Mouse (Mus musculus): ENCODE measurements at regions not wholly inside any gene's neighbourhood (a gene's known extent, or its start where the extent isn't known, plus 50 kb on each side); places are given as distances from the start of the nearest gene placed in this dataset.
A peak's percentile ranks its signal among the peaks of the same experiment; 100 is the strongest.

- no peak for DNase-seq (ENCODE audit: low spot score in 2 of 2)
- no peak for TF ChIP-seq CTCF (conservative IDR thresholded peaks at IDR 0.05)
- Histone ChIP-seq H3K4me3 (no peak overlapping the region), H3K27ac (no peak overlapping the region)
Measured at GRCm38 (mm10) chr17:75775518-75775917, 223.8 kb upstream of the Fam98a start.

GRCm38 (mm10) chr17:75772861-75773260, 221.1 kb upstream of the Fam98a start:
- TF ChIP-seq CTCF (conservative IDR thresholded peaks at IDR 0.05), result no peak
- Histone ChIP-seq H3K4me3 (no peak overlapping the region), H3K27ac (no peak overlapping the region)
- DNase-seq (ENCODE audit: low spot score in 2 of 2), result no peak

DNA sequence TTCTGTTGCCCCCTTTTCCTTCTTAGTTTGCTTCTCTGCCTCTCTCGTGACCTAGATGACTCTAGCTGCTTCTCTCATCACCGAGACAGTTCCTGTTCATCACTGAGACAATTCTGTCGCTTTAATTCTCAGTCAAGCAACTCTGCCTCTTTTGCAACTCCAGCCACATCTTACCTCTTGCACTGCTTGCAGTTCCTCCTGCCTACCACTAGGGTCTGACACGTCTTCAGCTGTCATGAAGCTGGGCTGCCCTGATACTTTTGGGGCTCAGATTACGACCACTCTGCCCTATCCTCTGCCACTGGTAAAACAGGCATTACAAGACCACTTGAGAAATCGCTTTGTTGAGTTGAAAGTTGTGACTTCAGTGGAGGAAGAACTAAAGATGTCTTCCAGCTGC, 216.9 kb upstream of the Fam98a start:
- TF ChIP-seq CTCF (conservative IDR thresholded peaks at IDR 0.05), result peak; percentile 52
- Histone ChIP-seq H3K27ac (no peak overlapping the region), H3K4me3 (no peak overlapping the region)
- no peak for DNase-seq (ENCODE audit: low spot score in 2 of 2)

- TF ChIP-seq CTCF (conservative IDR thresholded peaks at IDR 0.05), result no peak
- DNase-seq (ENCODE audit: low spot score in 2 of 2), result peak; percentile 29 to 75
Measured at GRCm38 (mm10) chr17:75763391-75763790, 211.6 kb upstream of the Fam98a start.

DNA sequence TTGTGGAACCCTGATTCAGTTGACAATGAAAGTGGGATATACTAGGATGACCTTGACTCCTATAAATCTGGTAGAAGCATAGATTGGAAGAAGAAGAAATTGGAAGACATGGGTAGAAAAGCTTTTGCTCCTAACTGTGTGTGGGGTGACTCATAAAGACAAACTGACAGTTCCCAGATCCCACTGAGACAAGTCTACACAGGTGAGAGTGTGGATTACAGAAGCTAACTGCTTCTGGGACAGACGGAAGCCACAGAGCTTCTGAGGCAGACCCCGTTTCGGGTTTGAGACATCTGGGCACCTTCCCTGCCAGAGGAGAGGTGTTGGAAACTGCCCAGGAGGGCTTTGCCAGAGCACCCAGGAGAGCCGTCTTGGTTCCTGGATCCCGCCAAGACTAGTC, 204.7 kb upstream of the Fam98a start:
- Histone ChIP-seq H3K4me3 (no peak overlapping the region), H3K27ac (no peak overlapping the region)
- no peak for DNase-seq (ENCODE audit: low spot score in 2 of 2)
- no peak for TF ChIP-seq CTCF (conservative IDR thresholded peaks at IDR 0.05)

More at GRCm38 (mm10) chr17:75763391-75763790, 211.6 kb upstream of the Fam98a start:
- Histone ChIP-seq H3K4me3 (no peak overlapping the region), H3K27ac (peak overlapping the region; percentile 32; the same call in 1 of the 2 replicates)

GRCm38 (mm10) chr17:75716458-75716857, 164.7 kb upstream of the Fam98a start:
- DNase-seq (ENCODE audit: low spot score in 2 of 2), result no peak
- no peak for TF ChIP-seq CTCF (conservative IDR thresholded peaks at IDR 0.05)
- Histone ChIP-seq H3K27ac (no peak overlapping the region), H3K4me3 (no peak overlapping the region)

- no peak for TF ChIP-seq CTCF (conservative IDR thresholded peaks at IDR 0.05)
- DNase-seq (ENCODE audit: low spot score in 2 of 2), result no peak
- Histone ChIP-seq H3K4me3 (no peak overlapping the region), H3K27ac (no peak overlapping the region)
Measured at GRCm38 (mm10) chr17:75714578-75714977, 162.8 kb upstream of the Fam98a start.

DNA sequence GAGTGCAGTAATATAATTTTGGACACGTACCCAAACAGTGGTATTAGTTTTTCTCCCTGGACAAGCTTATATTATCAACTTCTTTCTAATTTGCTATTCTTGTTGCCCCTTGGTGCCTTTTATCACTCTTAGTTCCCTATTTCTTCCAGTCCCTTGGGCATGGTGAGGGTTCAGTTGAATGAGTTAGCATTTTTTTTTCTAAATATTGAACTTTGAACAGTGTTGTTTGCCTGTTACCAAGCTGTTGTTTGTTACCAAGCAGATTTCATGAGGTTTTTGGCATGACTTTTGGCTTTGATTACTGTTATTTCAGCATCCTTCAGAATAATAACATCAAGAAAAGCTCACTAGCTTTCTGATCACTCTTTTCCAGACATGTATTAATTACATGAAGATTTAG, 162.3 kb upstream of the Fam98a start:
- Histone ChIP-seq H3K27ac (no peak overlapping the region), H3K4me3 (no peak overlapping the region)
- no peak for DNase-seq (ENCODE audit: low spot score in 2 of 2)
- no peak for TF ChIP-seq CTCF (conservative IDR thresholded peaks at IDR 0.05)

- Histone ChIP-seq H3K27ac (no peak overlapping the region), H3K4me3 (no peak overlapping the region)
- no peak for TF ChIP-seq CTCF (conservative IDR thresholded peaks at IDR 0.05)
- no peak for DNase-seq (ENCODE audit: low spot score in 2 of 2)
Measured at GRCm38 (mm10) chr17:75707687-75708086, 155.9 kb upstream of the Fam98a start.

- no peak for TF ChIP-seq CTCF (conservative IDR thresholded peaks at IDR 0.05)
Measured at GRCm38 (mm10) chr17:75705357-75705756, 153.6 kb upstream of the Fam98a start.

DNA sequence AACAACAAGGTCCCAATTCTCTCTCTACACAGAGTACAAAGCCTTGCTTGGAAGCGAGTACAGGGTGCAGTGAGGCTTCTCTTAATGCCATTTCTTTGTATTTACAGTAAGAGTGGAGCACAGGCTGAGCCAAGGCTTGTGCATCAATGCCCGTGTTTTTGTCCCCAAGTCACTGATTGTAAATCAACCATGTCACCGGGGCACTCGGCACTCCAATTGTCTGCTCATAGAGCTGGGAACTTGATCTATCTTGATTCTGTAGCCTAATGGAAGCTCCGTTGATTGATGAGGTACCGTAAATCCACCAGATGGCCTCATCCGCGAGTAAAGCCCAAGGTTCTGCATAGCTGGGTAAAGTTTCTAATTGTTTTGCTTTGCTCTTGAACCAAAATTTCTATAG, 152.1 kb upstream of the Fam98a start:
- TF ChIP-seq CTCF (conservative IDR thresholded peaks at IDR 0.05), result no peak
- no peak overlapping the region for H3K4me3 ChIP-seq
- H3K27ac ChIP-seq, result no peak overlapping the region
- DNase-seq (ENCODE audit: low spot score in 2 of 2), result no peak

More at GRCm38 (mm10) chr17:75705357-75705756, 153.6 kb upstream of the Fam98a start:
- H3K4me3 ChIP-seq, result no peak overlapping the region
- DNase-seq (ENCODE audit: low spot score in 2 of 2), result no peak
- H3K27ac ChIP-seq, result no peak overlapping the region

DNA sequence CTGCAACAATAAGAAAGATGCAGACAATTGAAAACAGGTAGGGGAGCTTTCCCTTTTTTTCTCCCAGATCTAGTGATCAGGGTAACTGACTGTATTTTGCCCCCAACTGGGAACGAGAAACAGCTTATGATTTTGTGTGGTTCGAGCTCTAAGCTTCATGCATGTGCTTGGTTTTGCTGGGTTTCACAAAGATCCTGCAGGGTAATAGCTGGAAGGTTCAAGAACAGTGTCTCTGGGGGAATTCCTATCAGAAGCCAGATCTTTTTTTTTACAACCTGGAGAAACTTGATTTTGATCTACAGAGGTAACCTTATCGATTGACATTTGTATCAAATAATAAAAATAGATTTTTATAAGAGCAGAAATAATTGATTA, 145.0 kb upstream of the Fam98a start:
- TF ChIP-seq CTCF (conservative IDR thresholded peaks at IDR 0.05), result no peak
- DNase-seq (ENCODE audit: low spot score in 2 of 2), result no peak
- Histone ChIP-seq H3K27ac (no peak overlapping the region), H3K4me3 (no peak overlapping the region)

GRCm38 (mm10) chr17:75696103-75696728, 144.5 kb upstream of the Fam98a start:
- Histone ChIP-seq H3K27ac (no peak overlapping the region), H3K4me3 (no peak overlapping the region)

GRCm38 (mm10) chr17:75685927-75686326, 134.2 kb upstream of the Fam98a start:
- no peak overlapping the region for H3K4me3 ChIP-seq
- H3K27ac ChIP-seq, result no peak overlapping the region
- TF ChIP-seq CTCF (conservative IDR thresholded peaks at IDR 0.05), result no peak
- DNase-seq (ENCODE audit: low spot score in 2 of 2), result no peak

More at GRCm38 (mm10) chr17:75696103-75696728, 144.5 kb upstream of the Fam98a start:
- TF ChIP-seq CTCF (conservative IDR thresholded peaks at IDR 0.05), result no peak
- DNase-seq (ENCODE audit: low spot score in 2 of 2), result no peak
